Mouse (Mus musculus) heart, postnatal 14 days (tissue): ENCODE data around the gene Usp12. TPM values are rescaled to one million over a fixed set of nuclear protein-coding genes. Genes with fewer than 3 reads are reported as not detected.
A peak's percentile ranks its signal among the peaks of the same experiment; 100 is the strongest.
"Not testable (repeated sequence)": the region's sequence is repeated elsewhere in the genome, so short reads cannot be mapped to it uniquely, and the experiment has no call there.

Source experiments
- DNase-seq, 2 experiments: peaks; one replicate each; pipeline ENCODE4 v3.0.0; 2021 to 2022
- intact Hi-C: fragments of 180-260 bp; cut with DNase I; formaldehyde crosslinking; loops from one replicate; pipeline ENCODE4 v1.15.1; 2025
- total RNA-seq, 2 experiments: library from RNA; stranded (reverse); gene quantifications; 2 replicates each; pipeline ENCODE4 v1.2.3; 2021

Usp12 gene
- total RNA-seq, 2 experiments from 2014 or later = 17.6 to 18.6 TPM

DNA sequence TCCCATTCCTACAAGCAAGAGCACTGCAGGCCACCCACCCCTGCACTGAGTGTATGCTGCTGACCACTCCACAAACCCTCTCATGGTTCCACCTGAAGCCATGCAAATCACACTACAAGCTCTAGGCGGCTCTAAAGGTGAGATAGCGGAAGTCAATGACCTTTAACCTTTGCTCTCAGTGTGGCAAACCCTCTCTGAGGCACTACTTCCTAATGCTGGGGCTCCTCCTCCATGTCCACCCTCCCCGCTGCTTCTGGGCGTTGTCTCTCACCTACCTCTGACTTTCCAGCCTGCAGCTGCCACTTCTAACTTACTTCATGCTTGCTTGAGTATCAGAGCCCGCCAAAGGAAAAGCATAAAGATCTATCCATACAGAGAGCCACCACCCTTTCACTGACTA lies 37.5 kb downstream of the Usp12 start:
- no peak for DNase-seq
- intact Hi-C loops = no loop called here

DNA sequence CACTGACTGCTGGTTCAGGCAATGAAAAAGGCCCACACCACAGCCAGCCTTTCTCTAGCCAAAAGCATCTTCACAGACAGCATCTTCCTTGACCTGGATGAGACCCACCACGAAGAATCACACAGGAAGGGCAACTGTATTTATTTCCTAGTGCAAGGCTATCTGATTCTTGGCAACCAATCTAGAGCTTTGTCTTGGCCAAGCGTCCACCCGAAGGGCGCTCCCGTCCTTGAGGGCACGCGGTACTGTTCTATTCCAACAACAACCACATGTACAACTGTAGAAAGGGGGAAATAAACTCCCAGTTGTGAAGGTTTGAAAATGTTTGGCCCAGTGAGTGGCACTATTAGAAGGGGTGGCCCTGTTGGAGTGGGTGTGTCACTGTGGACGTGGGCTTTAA lies 41.6 kb downstream of the Usp12 start:
- DNase-seq = no peak
- intact Hi-C loops = no loop called here

DNA sequence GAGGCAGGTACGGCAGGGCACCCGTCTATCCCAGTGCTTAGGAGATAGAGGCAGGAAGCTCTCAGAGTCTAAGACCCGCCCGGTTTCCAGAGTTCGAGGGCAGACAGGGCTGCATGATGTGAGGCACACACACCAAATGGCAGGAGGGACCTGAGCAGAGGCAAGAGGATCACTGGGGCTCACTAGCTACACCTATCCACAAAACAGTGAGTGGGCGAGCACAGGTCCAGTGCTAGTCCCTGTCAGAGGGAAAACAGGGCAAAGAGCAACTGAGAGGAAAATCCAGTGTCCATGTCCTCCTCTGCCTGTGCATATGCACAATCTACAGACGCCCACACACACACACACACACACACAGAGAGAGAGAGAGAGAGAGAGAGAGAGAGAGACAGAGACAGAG lies 43.8 kb downstream of the Usp12 start:
- intact Hi-C loops = no loop called here
- DNase-seq = no peak

DNA sequence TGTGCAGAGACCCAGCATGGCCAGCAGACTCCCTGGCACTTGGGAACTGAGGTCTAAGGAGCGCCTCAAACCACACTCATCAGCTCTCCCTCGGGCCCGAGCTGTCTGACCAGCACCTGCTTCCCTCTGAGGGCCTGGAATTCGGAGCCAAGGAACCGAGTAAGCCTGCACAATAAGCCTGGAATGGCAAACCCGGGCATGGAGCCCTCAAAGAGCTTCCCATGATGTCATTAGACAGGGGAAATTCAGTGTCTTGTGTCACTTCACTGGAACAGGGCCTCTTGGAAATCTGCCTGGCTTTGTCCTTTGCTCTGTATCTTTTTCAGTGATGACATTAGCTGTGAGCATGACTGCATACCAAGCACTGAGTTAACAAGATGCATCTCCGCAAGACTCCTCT lies 44.5 kb downstream of the Usp12 start:
- intact Hi-C loops = no loop called here
- peak; percentile 34 to 58 for DNase-seq

DNA sequence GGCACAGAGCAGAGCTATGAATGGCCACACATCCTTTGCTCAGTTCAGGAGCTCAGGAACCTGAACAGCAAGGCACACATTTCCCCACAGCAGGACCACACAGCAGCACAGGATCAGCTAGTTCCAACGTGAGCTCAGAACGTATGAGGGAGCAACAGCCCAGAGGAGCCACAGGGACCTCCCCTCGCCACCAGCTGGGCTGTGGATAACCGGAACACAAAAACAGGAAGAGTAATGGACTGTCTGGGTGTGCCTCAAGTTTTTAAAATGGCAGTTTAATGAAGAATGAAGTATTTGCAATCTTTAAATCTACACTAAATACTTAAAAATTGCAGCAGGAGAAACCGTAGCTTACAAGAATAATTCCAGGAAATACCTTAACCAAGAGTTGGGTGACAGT lies 44.9 kb downstream of the Usp12 start:
- intact Hi-C loops = no loop called here

DNA sequence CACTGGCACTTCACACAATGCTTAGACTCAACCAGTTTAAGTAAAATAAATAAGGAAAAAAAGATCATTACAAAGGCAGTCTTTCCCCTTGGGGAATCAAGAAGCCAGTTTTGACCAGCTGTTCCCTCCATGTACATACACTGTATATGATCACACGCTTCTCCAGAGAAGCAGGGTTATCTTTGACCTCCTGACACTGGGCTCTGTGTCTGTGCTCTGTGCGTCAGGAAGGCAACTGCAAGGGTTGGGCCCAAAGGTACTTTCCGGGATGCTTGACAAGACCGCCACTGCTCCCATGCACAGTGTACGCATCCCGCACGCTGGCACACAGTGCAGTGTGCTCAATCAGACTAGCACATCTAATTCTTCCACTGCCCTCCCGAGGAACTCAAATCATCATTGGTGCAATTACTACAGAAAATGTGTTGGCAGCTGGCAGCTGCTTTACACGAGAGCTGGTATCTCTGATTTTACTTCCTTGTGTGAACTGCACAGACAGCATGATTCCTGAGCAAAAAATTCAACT lies 57.8 kb downstream of the Usp12 start:
- no peak for DNase-seq
- intact Hi-C loops = no loop called here

More for the DNA sequence above, 44.9 kb downstream of the Usp12 start:
- DNase-seq = no peak

DNA sequence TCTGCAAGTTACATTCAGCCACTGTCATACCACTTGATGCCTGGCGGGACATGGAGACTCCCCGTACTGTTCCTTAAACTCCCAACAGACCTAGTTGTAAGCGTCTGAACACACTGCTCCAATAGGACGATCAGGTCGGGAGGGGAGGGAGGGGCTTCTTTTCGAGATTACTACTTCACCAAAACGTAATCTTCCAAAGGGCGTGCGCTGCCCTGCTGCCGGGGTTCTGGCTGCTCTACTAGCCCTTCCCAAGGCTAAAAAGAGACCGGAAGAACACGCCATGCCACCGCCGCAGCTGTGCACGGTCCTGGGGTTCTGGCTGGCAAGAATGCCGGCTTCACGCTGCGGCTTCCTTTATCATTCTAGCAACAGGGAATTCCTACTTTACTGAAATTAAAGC lies 58.5 kb downstream of the Usp12 start:
- no peak for DNase-seq
- intact Hi-C loops = no loop called here

DNA sequence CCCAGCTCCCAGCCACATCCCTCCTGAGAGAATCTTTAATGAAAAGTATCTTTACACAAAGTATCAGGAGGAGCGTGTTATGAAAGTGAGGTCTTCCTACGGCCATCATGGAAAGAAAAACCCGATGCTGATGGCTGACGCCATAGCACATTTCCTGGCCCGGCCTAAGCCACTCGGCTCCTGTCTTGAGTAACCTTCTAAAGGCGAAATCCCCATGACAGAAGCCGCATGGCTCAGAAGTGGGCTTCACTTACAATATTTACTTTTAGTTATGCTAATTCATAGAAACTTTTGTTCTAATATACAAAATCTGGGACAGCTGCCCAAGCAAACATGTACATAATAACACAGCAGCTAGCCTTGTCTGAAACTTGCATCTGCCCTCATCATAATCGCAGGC lies 59.8 kb downstream of the Usp12 start:
- DNase-seq, intact Hi-C loops: not testable (repeated sequence)

GRCm38 (mm10) chr5:146733888-146734640 lies 60.7 kb downstream of the Usp12 start:
- no peak for DNase-seq
- intact Hi-C loops = no loop called here

- intact Hi-C loops = no loop called here
- no peak for DNase-seq
Observed at GRCm38 (mm10) chr5:146733372-146733771, 61.4 kb downstream of the Usp12 start.

DNA sequence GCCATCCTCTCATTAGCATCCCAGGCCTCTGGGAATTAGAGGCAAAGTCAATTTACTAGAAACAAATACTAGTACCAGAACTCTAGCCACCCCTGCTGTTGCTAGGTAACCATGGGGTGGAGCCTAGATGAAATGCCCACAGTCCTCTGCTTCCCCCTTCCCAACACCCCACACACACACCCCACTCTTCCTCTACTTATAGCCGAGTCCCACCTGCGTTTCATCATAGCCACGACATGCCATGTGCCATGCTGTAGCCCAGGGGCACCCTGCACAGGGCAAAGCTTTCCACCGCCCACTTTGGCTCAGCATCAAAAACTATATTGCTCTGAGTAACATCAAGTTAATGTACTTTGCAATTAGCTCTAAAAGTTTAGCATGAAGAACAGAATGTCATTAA lies 67.8 kb downstream of the Usp12 start:
- intact Hi-C loops = loop anchor here (5.0 kb wide), 1 partner anchor 65 kb away; no protein-coding TSS in a partner anchor
- no peak for DNase-seq

DNA sequence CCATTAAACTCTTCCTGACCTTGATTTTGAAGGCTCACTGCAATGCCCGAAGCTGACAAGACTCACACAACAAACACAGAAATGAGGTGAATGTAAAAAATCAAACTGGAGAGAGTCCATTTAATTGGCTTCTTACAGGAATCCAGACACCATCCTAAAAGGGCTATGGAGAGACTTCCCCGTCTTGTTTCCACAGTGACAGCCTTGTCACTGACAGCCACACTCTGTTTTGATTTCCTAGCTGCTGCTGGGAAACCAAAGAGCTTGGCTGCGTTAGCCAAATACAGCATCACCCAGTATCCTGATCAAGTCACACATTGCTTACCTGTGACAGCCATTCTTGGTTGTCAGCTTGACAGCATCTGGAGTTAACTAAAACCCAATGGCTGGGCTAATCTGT lies 69.8 kb downstream of the Usp12 start:
- DNase-seq = no peak
- intact Hi-C loops = loop anchor here (5.0 kb wide), 1 partner anchor 67 kb away; no protein-coding TSS in a partner anchor

DNA sequence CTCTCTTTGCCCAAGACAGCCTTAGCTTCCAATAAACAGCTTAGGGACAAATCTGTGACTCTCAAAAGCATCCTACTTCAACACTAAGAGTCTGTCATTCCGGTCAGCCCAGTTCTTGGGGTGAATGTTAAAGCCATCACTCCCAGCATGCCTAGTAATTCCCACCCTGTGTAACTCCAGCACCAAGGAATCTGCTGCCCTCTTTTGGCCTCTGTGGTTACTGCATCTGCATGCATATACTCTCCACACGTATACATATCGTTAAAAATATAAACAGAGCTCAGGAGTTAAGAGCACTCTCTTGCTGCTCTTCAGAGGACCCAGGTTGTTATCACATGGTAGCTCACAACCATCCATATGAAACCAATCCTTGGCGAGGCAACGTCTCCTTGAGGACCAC lies 71.4 kb downstream of the Usp12 start:
- intact Hi-C loops = no loop called here

DNA sequence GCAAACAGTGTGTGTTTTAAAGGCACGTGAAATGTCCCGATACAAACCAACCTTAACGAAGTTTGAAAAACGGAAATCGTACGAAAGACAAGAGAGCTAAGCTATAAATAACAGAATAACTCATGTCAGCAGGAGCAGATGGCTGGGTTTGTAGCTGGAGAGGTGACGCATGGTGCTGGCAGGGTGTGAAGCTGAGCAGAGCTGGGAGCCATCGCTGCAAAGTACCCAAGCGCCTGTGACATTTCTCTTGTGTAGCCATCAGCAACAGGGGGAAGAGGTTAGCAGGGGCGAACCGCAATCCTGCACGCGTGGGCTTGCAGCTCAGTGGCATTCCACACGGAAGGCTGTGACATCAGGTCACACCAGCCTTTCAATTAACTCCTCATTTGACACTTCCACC lies 72.6 kb downstream of the Usp12 start:
- DNase-seq = peak in 1 of 2 experiments; percentile 21
- intact Hi-C loops = no loop called here

More for the DNA sequence above, 71.4 kb downstream of the Usp12 start:
- no peak for DNase-seq

DNA sequence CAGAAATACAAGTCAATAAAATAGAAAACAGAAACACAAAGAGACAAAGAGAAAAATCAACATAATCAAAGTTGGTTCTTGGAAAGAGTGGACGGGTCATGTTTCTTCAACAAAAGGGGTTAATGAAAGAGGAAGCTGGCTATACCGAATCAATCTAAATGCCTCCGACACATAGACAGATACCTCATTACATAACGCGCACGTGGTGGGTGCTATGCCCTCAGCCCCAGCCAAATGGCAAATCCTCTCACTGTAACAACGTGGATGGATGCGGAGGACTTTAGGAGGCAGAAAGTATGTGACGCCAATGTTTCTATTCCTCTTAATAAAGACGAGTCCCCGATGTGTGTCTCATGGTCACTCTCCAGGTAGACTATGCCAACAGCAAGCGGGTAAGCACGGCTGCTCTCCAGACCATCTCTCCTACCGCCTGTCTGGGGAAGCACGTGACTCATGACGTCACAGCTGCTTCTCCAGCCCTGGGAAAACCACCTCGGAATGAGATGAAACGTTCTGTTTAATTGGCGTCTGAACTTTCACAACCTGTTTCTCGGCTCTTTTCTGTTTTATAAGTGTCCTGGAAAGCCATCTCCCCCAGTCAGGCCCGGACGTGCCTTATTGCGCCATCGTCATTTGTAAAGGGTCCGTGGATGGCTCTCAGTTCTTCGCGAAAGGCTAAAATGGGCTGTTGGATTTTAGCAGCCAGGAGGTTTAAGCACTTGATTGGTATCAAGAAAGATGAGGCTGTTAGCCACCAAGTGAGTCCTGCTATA lies 75.0 kb downstream of the Usp12 start:
- intact Hi-C loops = no loop called here
- DNase-seq = no peak

GRCm38 (mm10) chr5:146713836-146714235 lies 81.0 kb downstream of the Usp12 start:
- intact Hi-C loops = no loop called here
- no peak for DNase-seq

GRCm38 (mm10) chr5:146713088-146713487 lies 81.7 kb downstream of the Usp12 start:
- DNase-seq = no peak
- intact Hi-C loops = no loop called here

DNA sequence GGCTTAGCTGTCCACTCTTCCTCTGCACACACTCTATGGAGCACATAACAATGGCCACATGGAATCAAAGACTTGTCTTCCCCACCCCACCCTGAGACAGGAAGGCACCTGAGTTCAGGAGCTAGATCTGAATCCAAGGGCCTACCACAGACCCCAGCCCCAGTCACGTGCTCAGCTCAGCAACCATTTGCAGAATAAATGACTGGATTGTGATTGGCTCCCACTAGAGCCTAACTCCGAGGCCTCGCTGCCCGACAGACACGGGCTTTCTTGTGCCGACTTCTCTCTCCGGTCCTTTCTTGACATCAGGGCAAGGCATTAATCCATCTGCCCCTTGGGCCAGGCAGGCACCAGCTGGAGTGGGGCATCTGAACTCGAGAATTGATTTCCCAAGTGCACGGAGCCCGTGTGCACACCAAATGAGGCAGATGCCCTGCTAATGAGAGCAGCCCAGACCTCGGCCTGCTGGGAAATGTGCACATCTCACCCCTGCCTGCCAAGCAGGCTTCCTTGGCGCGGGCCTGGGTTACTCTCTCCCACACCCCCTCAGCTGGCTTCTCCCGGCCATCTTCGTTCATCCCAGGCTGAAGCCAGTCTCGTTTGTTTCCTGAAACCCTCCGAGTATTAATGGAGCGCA lies 82.4 kb downstream of the Usp12 start:
- intact Hi-C loops = no loop called here
- no peak for DNase-seq

DNA sequence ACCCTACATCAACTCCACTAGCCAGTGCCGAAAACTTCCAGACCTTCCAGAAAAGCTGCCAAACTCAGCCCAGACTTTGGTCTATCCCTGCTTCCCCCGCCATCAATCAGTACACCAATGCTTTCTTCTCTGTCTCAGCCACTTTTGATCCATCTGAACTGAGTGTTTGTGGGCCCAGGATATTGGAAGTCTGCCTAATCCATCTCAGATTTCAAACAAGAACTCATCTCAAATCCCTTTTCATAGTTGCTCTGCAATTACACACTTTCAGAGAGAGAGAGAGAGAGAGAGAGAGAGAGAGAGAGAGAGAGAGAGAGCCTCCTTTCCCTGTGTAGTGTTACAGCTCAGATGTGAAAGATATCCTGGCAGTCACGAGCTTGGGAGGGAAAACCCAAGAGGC lies 85.4 kb downstream of the Usp12 start:
- no peak for DNase-seq
- intact Hi-C loops = loop anchor here (5.0 kb wide), 3 partner anchors 83 to 608 kb away; partner anchors contain the start of gene Rpl21

DNA sequence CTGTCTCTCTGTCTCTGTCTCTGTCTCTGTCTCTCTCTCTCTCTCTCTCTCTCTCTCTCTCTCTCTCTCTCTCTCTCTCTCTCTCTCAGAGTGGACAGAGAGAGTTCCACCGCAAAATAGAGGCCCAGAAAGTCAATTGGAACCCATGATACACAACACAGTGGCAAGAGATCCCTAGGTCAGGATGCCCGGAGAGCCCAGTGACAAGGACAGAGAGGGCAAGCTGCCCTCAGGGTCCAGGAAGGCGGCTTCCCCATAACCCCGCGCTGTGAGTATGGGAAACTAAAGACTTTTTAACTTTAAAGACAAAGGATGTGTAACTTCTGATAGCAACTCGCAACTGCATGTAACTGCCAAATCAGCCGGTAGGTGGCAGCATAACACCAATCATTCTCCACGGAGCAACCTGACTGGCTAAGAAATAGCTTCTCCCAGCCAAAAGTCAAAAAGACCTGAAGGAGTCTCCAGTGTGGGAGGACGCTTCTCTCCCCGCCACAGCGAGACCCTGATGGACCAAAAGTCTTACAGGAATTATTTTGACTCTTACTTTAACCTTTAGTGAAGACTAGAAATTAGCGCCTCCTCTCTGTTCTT lies 88.9 kb downstream of the Usp12 start:
- peak; percentile 86 to 92 for DNase-seq
- intact Hi-C loops = loop anchor here (1.0 to 5.0 kb wide), 5 partner anchors 31 to 611 kb away; partner anchors contain the start of gene Rpl21
